In the genomic region with DNA sequence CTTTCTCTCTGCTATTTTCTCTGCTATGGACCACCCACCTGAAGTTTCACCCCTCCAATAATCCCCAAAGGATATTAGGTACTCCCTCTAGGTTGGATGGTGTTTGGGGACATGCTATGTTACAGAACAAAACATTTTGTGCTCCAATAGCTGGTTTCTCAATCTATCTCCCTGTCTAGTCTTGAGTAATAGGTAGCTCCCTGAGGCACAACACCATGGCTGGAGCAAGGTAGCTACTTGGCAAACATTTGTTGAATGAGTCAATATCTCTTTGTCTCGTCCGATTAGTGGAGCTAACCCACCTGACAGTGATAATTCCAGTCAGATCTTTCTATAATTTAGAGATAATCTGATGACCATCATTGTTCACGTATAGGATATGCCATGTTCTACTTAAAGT, we compare ENCODE assay signal across 30 mouse cellular contexts.
"Had no signal": no experiment of that assay in that cellular context is flagged by ENCODE, and none has a peak within 500 bp of the region (broad histone marks: within the 10 kb centered on the region; RNA-seq: fewer than 3 reads in every experiment).

No protein-coding gene starts in this region.

- H3K36me3 ChIP-seq: limb, embryonic 10.5 days; limb, embryonic 12.5 days; limb, embryonic 13.5 days; limb, embryonic 15.5 days; liver, embryonic 12.5 days; liver, embryonic 13.5 days; liver, embryonic 15.5 days; lung, embryonic 15.5 days; midbrain, embryonic 10.5 days; midbrain, embryonic 12.5 days; midbrain, embryonic 13.5 days; midbrain, embryonic 15.5 days; neural tube, embryonic 12.5 days had no signal

- H3K9me3 ChIP-seq: limb, embryonic 10.5 days; limb, embryonic 12.5 days; limb, embryonic 13.5 days; limb, embryonic 15.5 days; liver, embryonic 12.5 days; liver, embryonic 13.5 days; liver, embryonic 15.5 days; lung, embryonic 15.5 days; megakaryocyte, embryonic 14.5 days; midbrain, embryonic 10.5 days; midbrain, embryonic 12.5 days; midbrain, embryonic 13.5 days; midbrain, embryonic 15.5 days; neural tube, embryonic 12.5 days had no signal

- H3K27me3 ChIP-seq: limb, embryonic 12.5 days; limb, embryonic 13.5 days; limb, embryonic 15.5 days; liver, embryonic 12.5 days; liver, embryonic 13.5 days; liver, embryonic 15.5 days; lung, embryonic 15.5 days; megakaryocyte, embryonic 14.5 days; midbrain, embryonic 12.5 days; midbrain, embryonic 13.5 days; midbrain, embryonic 15.5 days; neural tube, embryonic 12.5 days had no signal

- H3K4me3 ChIP-seq: left cerebral cortex, adult 2 months; limb, embryonic 10.5 days; limb, embryonic 12.5 days; limb, embryonic 13.5 days; limb, embryonic 15.5 days; liver, embryonic 12.5 days; liver, embryonic 13.5 days; liver, embryonic 15.5 days; lung, embryonic 15.5 days; megakaryocyte, embryonic 14.5 days; midbrain, embryonic 10.5 days; midbrain, embryonic 12.5 days; midbrain, embryonic 13.5 days; midbrain, embryonic 15.5 days; myocyte; neural tube, embryonic 12.5 days had no signal

- H3K4me2 ChIP-seq: limb, embryonic 12.5 days; limb, embryonic 13.5 days; limb, embryonic 15.5 days; liver, embryonic 11.5 days; liver, embryonic 12.5 days; liver, embryonic 13.5 days; liver, embryonic 15.5 days; lung, embryonic 14.5 days; lung, embryonic 15.5 days; midbrain, embryonic 12.5 days; midbrain, embryonic 13.5 days; midbrain, embryonic 15.5 days; neural tube, embryonic 12.5 days had no signal

- H3K4me1 ChIP-seq: limb, embryonic 10.5 days; limb, embryonic 12.5 days; limb, embryonic 13.5 days; limb, embryonic 15.5 days; liver, embryonic 12.5 days; liver, embryonic 13.5 days; liver, embryonic 15.5 days; megakaryocyte, embryonic 14.5 days; midbrain, embryonic 10.5 days; midbrain, embryonic 12.5 days; midbrain, embryonic 13.5 days; midbrain, embryonic 15.5 days had no signal

- ATAC-seq: liver, embryonic 12.5 days; liver, postnatal 0 days; lung, postnatal 0 days; midbrain, embryonic 13.5 days; midbrain, embryonic 15.5 days; midbrain, embryonic 16.5 days had no signal

- H3K27ac ChIP-seq: left cerebral cortex, adult 2 months; limb, embryonic 10.5 days; limb, embryonic 12.5 days; limb, embryonic 13.5 days; limb, embryonic 15.5 days; liver, embryonic 12.5 days; liver, embryonic 13.5 days; liver, embryonic 14.5 days; liver, embryonic 15.5 days; lung, embryonic 15.5 days; macrophage; midbrain, embryonic 10.5 days; midbrain, embryonic 12.5 days; midbrain, embryonic 13.5 days; midbrain, embryonic 15.5 days; neural tube, embryonic 12.5 days had no signal

- DNase-seq: left cerebral cortex, postnatal 4 days; liver, embryonic 13.5 days; liver, postnatal 0 days; lung, adult 18-20 months; lung, adult 2 months; lung, embryonic 14.5 days; lung, postnatal 10 days; lung, postnatal 14 days; lung, postnatal 36 days; lung, postnatal 4 days had no signal

- H3K9ac ChIP-seq: limb, embryonic 12.5 days; limb, embryonic 13.5 days; limb, embryonic 15.5 days; liver, embryonic 12.5 days; liver, embryonic 13.5 days; liver, embryonic 14.5 days; liver, embryonic 15.5 days; liver, postnatal 0 days; lung, embryonic 14.5 days; lung, embryonic 15.5 days; midbrain, embryonic 12.5 days; midbrain, embryonic 13.5 days; midbrain, embryonic 15.5 days; neural tube, embryonic 12.5 days had no signal
